In the genomic region with DNA sequence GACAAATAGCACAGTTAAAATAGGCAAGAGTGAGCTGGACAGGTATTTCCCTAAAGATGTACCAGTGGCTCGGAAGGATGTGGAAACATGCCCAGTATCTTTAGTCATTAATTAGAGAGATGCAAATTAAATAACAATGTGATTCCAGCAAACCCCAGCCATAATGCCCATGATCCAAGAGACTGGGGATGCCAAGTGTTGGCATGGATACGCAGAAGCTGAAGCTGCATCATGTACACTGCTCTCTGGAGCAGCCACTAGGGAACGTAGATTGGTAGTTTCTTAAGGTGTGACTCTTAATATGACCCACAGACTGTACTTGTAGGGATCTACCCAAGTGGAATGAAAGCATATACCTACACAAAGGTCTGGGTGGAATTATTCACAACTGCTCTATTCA, we compare ENCODE assay signal across 22 mouse cellular contexts. TPM values are rescaled to one million over a fixed set of nuclear protein-coding genes. Genes with fewer than 3 reads are reported as not detected.
A peak's percentile ranks its signal among the peaks of the same experiment; 100 is the strongest.
DNase-seq lines count a peak whose midpoint lies in the region; ATAC-seq and TF ChIP-seq lines count a peak whose summit lies in the region.
"Had no signal": no experiment of that assay in that cellular context is flagged by ENCODE, and none has a peak within 500 bp of the region (broad histone marks: within the 10 kb centered on the region; RNA-seq: fewer than 3 reads in every experiment).

No protein-coding gene starts in this region.

- TF ChIP-seq CTCF in forebrain, postnatal 0 days (IDR thresholded peaks at IDR 0.05; ENCODE audit: low read depth) = peak; percentile 18; the same call in 1 of the 2 replicates

- no peak overlapping the region for H3K9ac ChIP-seq in forebrain, postnatal 0 days
- no peak overlapping the region for H3K9ac ChIP-seq in forebrain, embryonic 11.5 days (ENCODE audit: low read length)
- H3K9ac ChIP-seq: heart, embryonic 12.5 days; intestine, embryonic 15.5 days had no signal

- no peaks in the 10 kb centered on the region for H3K4me1 ChIP-seq in forebrain, postnatal 0 days (ENCODE audit: insufficient read depth)
- no peaks in the 10 kb centered on the region for H3K4me1 ChIP-seq in forebrain, embryonic 11.5 days (replicated peaks; ENCODE audit: control insufficient read depth, insufficient read depth, low read length)
- H3K4me1 ChIP-seq: embryonic facial prominence, embryonic 10.5 days; hindbrain, embryonic 10.5 days; intestine, embryonic 15.5 days had no signal

- H3K4me2 ChIP-seq in forebrain, postnatal 0 days (ENCODE audit: low read depth) = no peak overlapping the region
- H3K4me2 ChIP-seq in forebrain, embryonic 11.5 days (ENCODE audit: low read depth, low read length, severe bottlenecking) = no peak overlapping the region
- H3K4me2 ChIP-seq: heart, embryonic 12.5 days; intestine, embryonic 15.5 days had no signal

- H3K4me3 ChIP-seq in forebrain, postnatal 0 days (ENCODE audit: low read depth, low read length) = no peak overlapping the region
- no peak overlapping the region for H3K4me3 ChIP-seq in forebrain, embryonic 11.5 days (ENCODE audit: low read depth, low read length)
- H3K4me3 ChIP-seq: embryonic facial prominence, embryonic 10.5 days; gastrocnemius, adult 2 months; heart, embryonic 12.5 days; hindbrain, embryonic 10.5 days; intestine, embryonic 15.5 days had no signal

- ATAC-seq in forebrain, postnatal 0 days = peak; percentile 71
- no peak for ATAC-seq in forebrain, embryonic 11.5 days (replicated peaks; ENCODE audit: low FRiP score)
- ATAC-seq: activated CD4-positive, CD25-positive, alpha-beta regulatory T cell, adult 4 months; intestine, embryonic 15.5 days; Patski had no signal

- WGBS in forebrain, postnatal 0 days = 37% methylated on average over 3 of the region's 3 CpGs
- WGBS in forebrain, embryonic 11.5 days = 91% methylated on average over 3 of the region's 3 CpGs

- H3K9me3 ChIP-seq in forebrain, postnatal 0 days (ENCODE audit: low read length) = no peaks in the 10 kb centered on the region
- H3K9me3 ChIP-seq in forebrain, embryonic 11.5 days (ENCODE audit: control insufficient read depth, low read length) = no peaks in the 10 kb centered on the region
- H3K9me3 ChIP-seq: embryonic facial prominence, embryonic 10.5 days; heart, embryonic 12.5 days; hindbrain, embryonic 10.5 days; intestine, embryonic 15.5 days had no signal

- no peak overlapping the region for H3K27ac ChIP-seq in forebrain, postnatal 0 days (ENCODE audit: low read depth, low read length)
- no peak overlapping the region for H3K27ac ChIP-seq in forebrain, embryonic 11.5 days (ENCODE audit: low read depth, low read length)
- H3K27ac ChIP-seq: embryonic facial prominence, embryonic 10.5 days; gastrocnemius, adult 2 months; hindbrain, embryonic 10.5 days; intestine, embryonic 15.5 days had no signal

- H3K36me3 ChIP-seq in forebrain, postnatal 0 days (ENCODE audit: insufficient read depth) = no peaks in the 10 kb centered on the region
- no peaks in the 10 kb centered on the region for H3K36me3 ChIP-seq in forebrain, embryonic 11.5 days (ENCODE audit: control insufficient read depth, insufficient read depth, low read length)
- H3K36me3 ChIP-seq: embryonic facial prominence, embryonic 10.5 days; heart, embryonic 12.5 days; hindbrain, embryonic 10.5 days; intestine, embryonic 15.5 days had no signal

- H3K27me3 ChIP-seq in forebrain, postnatal 0 days (ENCODE audit: insufficient read depth, low read length) = no peaks in the 10 kb centered on the region
- no peaks in the 10 kb centered on the region for H3K27me3 ChIP-seq in forebrain, embryonic 11.5 days (ENCODE audit: control insufficient read depth, insufficient read depth, low read length)
- H3K27me3 ChIP-seq: heart, embryonic 12.5 days; intestine, embryonic 15.5 days had no signal

- peak; percentile 25 to 31 for DNase-seq in cerebellum, postnatal 14 days
- DNase-seq in cerebellum, adult 18-20 months = no peak
- peak; percentile 60 for DNase-seq in forebrain, postnatal 0 days
- DNase-seq in forebrain, embryonic 11.5 days (ENCODE audit: low spot score) = no peak
- peak; percentile 20 for DNase-seq in layer of hippocampus, adult 9-11 months
- no peak for DNase-seq in layer of hippocampus, postnatal 10 days (ENCODE audit: low spot score in 2 of 2)
- peak; percentile 37 for DNase-seq in Muller cell, postnatal 12 days (ENCODE audit: inconsistent ontology term)
- DNase-seq in kidney, postnatal 25 days = no peak
- DNase-seq: adrenal gland, postnatal 14 days; cerebellum, adult 9-10 months; gastrocnemius, adult 2 months; gastrocnemius, postnatal 25 days; kidney, adult 18-20 months had no signal

RNA-seq across cellular contexts. Expression of a gene that starts 50.0 kb away (rescaled TPM):
- 7.0 and 8.9 TPM in 2 replicates for total RNA-seq in forebrain, postnatal 0 days (2014; rRNA removed)
- 8.2 and 8.5 TPM in 2 replicates for polyA plus RNA-seq in forebrain, postnatal 0 days (2015; fragmentation: Nextera tagmentation; extraction: Ambion mirVana)
- polyA plus RNA-seq in forebrain, embryonic 11.5 days (2014; fragmentation: Nextera tagmentation; extraction: Ambion mirVana) = 2.8 and 3.2 TPM in 2 replicates
- total RNA-seq in layer of hippocampus, postnatal 10 days (2021) = 1 to 10 TPM; 6.2 to 6.3 TPM
- total RNA-seq: granulocyte monocyte progenitor cell, adult 5-6 weeks; MEL had no signal
- polyA plus RNA-seq: C2C12, Patski had no signal

Comparison
In these comparisons a context has a peak if more than half of its experiments do, and no peak if none do; other contexts are left out.
1. DNase-seq: peak in cerebellum, postnatal 14 days (2 of 2), forebrain, postnatal 0 days (single experiment), layer of hippocampus, adult 9-11 months (single experiment) and Muller cell, postnatal 12 days (single experiment); none in cerebellum, adult 18-20 months (0 of 2), forebrain, embryonic 11.5 days (single experiment), layer of hippocampus, postnatal 10 days (0 of 2) and kidney, postnatal 25 days (0 of 2).